Mouse (Mus musculus): ENCODE results near the gene 2210011C24Rik.

2210011C24Rik gene

DNA sequence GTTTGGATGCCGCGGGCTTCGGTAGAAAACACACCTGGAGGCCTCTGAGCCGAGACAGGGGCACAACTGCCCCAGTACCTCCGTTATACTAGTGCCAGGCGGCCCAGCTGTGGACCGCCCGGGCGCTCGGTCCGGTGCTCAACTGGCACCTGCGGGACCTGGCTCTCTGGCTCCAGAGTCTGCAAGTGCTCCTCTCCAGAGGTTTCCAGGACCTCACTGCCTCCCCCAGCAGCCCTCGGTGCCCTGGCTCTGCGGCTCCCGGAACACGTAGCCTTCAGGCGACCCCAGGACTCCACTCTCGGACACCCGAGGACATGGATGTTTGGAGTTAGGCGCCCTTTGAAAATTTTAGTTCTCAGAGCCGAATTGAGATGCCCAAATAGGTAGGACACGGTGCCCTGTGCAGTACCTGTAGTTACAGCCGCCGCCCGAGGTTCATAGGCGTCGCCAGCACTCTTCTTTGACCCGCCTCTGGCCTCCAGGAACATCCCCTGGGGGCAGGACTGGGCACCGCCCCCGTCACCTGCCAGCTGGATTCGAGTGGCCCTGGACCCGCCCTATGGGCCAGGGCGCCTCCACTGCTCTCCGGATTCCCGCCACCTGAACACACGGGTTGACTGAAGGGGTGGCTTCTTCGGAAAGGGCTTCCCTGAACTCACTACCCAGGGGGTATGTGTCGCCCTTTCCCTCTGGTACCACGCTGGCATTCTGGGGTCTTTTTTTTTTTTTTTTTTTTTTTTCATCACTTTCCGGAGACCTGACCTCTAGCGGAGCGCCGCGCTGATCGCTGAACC is at the start of gene 2210011C24Rik:
Gene 2210011C24Rik (minus strand): TSS at position 467 of the 794 bp plus-strand sequence.
- no peak for DNase-seq (ENCODE audit: low read depth, low spot score)

DNA sequence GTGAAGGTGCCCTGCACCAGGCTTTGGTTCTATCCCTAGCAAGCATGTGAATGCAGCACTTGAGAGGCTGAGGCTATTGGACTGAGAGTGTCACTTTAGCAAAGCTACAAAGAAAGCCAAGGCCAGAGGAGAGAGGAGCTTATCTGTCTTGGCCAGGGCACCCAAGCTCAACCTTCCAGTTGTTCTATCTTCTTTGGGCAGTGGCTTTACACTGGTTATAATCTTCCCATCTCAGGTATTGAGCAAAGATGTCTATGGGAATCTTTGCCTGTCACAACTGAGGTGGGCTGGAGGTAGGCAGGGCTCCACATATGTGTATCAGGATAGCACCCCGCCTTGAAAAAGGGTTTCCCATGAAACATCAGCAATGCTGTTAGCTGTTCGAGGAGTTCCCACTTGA is 48.3 kb upstream of the 2210011C24Rik start:
- DNase-seq (ENCODE audit: low read depth, low spot score) = no peak

DNA sequence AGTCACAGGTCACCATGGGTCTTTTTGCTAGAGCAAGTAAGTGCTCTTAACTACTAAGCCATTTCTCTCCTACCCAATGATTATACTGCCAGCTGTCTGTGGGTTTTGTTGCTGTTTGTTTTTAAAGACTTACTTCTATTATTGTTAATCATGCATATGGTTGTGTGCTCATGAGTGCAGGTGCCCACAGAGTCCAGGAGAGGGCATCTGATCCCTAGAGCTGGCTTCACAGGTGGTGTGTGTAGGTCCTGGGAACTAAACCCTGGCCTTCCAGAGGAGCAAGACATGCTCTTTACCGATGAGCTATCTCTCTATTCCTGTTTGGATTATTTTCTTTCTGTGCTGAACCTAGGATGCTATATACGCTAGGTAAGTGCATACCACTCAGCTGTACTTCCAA is 47.3 kb upstream of the 2210011C24Rik start:
- peak; percentile 26 for DNase-seq (ENCODE audit: low read depth, low spot score)

DNA sequence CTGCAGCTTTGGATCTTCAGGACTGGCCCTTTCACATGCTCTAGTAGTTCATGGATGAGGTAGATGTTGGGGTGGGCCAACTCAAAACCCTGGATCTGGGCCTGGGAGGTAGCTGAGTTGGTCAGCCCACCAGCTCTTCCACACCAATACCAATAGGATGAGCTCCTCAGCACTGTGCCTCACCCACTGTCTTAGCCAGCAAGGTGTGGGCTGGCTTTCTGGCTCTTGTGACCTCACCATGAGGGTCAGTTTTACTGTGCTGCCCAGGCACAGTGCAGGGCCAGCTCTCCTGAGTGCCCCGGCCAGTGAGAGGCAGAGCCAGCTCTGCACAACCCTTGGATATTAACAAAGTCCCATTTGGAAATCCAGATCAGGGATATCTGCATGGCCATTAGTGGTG is 45.9 kb upstream of the 2210011C24Rik start:
- no peak for DNase-seq (ENCODE audit: low read depth, low spot score)

DNA sequence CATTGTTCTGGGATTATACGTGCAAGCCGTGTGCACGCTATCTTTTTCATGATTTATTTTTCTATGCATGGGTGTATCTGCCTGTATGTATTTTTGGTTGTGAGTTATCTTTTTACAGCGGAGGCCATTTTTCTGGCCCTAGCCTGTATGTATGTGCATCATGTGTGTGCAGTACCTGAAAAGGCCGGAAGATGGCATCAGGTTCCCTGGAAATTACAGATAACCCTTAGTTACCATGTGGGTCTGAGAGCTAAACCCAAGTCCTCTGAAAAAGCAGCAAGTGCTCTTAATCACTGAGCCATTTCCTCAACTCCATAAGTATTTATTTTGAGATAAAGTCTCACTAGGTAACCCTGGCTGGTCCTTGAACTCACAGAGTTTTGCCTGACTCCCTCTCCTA is 41.3 kb upstream of the 2210011C24Rik start:
- no peak for DNase-seq (ENCODE audit: low read depth, low spot score)

DNA sequence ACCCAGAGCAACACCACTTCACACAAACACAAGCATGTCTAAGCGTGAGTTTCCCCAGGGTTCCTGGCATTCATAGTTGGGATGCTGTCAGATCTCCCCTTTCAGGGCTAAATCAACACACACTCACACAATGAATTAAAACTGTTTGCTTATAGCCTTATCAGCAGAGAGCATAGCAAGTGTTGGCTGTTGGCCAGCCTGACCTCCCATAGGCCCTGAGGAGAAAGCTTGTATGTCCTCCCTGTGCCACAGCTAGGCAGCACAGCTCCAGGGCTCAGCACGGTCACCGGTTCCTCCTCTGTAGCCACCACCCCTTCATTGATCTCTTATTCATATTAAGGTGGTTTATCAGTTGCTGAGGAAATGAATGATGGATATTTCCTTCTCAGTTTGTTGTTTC is 40.8 kb upstream of the 2210011C24Rik start:
- no peak for DNase-seq (ENCODE audit: low read depth, low spot score)

DNA sequence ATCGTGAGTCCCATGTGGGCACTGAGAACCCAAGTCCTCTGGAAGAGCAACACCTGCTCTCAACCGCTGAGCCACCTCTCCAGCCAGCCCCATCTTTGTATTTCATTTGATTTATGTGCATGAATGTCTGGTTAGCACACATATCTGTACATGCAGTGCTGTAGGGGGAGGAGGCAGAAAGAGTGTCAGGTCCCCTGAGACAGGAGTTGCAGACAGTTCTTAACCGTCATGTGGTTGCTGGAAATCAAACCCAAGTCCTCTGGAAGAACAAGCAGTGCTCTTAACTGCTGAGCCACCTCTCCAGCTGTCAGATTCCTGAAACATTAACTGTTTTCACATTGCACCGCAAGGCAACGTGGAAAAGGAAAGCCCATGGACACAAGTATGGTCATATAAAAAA is 36.2 kb upstream of the 2210011C24Rik start:
- DNase-seq (ENCODE audit: low read depth, low spot score) = no peak

DNA sequence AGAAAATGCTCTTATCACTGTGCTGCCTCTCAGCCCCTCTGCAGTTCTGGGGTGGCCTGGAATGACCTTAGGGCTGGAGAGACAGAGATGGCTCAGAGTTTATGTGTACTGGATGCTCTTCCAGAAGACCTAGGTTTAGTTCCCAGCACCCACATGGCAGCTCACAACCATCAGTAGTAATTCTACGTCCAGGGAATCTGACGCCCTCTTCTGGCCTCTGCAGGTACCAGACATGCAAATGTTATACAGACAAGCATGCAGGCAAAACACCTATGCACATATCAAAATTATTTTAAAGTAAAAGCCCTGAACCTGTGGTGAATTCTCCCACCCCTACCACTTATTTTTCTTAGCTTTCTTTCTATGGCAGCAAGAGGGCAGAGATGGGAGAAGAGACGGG is 34.5 kb upstream of the 2210011C24Rik start:
- DNase-seq (ENCODE audit: low read depth, low spot score) = no peak

DNA sequence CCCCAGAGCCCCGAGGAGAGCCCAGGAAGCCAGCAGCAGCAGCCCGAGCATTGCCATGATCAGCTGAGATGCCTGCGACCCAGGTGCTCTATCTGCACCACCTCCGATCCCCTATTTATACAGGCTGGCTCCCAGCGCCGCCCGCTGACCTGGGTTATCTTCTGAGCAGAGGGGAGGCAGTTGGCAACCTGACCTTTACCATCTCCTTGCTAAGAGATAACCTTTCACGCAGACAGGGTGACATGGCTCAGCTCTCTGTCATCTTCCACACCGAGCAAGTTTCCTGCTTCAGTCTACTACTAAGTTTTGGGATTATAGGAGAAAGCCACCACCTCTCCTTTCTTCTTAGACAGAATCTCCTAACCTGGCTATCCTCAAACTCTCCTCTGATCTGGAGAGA is 32.9 kb upstream of the 2210011C24Rik start, which contains the start of gene Rln3:
Gene Rln3 (minus strand): TSS at position 101 of the 400 bp plus-strand sequence.
- DNase-seq (ENCODE audit: low read depth, low spot score) = no peak

DNA sequence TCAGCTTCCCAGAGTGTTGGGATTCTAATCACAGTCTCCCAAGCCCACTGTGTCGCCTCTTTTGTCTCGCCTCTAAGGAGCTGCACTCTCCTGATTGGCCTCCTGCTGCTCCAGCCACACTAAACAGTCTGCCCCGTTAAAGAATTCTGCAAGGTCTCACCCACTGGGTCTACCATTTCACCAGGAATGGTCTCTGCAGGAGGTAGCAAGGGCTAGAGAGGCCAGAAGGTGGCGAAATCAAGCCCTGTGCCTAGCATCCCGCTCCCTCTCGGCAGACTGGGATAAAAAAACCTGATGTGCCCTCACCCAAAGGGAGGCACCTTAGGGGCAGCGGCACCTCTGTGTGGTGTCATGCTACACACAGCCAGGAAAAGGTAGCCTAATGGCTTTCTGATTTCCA is 32.1 kb upstream of the 2210011C24Rik start:
- no peak for DNase-seq (ENCODE audit: low read depth, low spot score)

DNA sequence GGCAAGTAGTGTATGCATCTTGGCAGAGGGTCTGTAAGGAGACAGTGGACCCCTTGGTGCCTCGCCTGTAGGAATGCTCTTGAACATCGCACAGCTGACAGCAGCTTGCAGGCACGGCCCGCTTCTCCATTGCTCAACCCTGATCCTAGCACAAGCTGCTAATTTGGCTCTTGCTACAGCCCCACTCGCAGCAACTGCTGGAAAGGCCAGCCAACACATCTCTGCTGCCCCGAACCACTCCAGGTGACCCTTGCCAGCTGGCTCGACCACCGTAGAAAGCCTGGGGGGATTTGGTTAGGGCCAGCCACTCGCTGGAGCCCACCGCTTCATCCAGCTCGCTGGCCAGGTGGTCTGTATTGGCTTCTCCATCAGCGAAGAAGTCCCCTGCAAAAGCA is 31.0 kb upstream of the 2210011C24Rik start:
- DNase-seq (ENCODE audit: low read depth, low spot score) = no peak

DNA sequence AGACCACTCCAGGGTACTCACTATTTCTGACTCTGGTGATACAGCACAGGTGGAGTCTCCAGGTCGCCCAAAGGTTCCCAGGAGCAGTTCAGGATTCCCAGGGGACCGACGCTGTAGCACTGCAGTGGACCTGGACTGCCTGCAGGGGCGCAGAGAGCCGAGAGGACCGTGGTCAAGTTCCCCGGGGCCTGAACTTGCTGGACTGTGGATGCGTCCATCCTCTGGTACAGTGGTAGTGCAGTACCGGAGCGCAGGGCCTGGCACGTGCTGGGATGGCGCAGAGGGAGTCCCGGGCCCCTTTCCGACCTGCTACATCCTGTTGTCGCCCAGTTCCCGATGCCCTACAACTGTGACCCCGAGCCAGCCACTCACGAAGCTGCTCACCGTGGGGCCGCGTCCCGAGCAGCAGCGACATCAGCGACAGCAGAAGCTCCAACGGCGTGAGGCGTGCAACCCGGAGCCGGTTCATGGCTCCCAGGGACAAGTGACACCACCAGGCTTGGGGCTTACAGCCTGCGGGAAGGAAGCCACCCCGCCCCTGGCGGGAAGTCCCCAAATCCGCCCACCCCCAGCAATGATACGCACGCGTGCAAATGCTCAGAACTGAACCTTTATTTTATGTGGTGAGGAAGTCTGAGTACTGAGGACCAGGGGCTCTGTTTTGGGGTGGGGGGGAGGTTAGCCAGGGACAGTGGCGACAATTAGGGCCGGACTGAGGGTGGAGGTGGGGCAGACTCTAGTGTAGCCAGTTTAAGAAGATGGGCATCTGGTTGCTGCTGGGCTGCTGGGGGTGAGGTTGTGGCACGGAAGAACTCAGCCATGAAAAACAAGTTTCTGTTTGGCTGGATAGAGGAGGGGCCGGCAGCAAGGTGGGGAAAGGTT is 30.3 kb upstream of the 2210011C24Rik start, which contains the start of gene Il27ra:
Gene Il27ra (minus strand): TSS at position 524 of the 882 bp plus-strand sequence.
- no peak for DNase-seq (ENCODE audit: low read depth, low spot score)

DNA sequence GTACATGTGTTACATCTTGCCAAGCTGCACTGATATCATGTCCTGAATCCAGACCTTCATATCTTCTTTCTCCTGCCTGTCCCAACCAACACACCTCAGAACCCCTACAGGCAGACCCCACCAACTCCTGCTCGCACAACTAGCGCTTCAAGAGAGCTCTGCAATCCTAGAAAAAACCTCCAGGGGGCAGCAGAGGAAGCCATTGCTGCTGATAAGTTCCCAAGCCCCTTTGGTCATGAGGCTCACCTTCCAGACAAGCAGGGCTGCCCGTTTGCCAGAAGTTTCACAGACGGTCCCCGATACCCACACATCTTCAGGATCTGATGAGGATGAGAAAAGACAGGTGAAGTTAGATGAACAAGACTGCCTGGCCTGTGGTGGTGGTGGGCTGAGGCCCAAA is 27.1 kb upstream of the 2210011C24Rik start:
- DNase-seq (ENCODE audit: low read depth, low spot score) = peak; percentile 77

DNA sequence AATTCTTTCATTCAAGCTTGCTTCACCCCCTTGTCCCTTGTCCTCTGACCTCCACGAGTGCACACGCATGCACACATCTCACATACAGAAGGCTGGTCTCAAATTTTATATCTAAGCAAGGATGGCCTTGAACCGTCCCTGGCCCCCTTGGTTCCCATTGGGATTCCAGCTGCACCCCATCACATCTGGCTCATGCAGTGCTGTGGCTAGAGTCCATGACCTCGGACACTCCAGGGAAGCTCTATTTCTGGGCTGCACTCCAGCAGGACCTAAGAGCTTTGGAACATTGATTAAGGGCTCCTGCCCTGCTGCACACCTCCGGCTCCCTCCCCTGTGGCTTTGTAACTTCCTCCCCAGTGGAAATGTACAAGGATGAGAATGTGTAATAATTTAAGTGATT is 26.0 kb upstream of the 2210011C24Rik start:
- DNase-seq (ENCODE audit: low read depth, low spot score) = no peak

DNA sequence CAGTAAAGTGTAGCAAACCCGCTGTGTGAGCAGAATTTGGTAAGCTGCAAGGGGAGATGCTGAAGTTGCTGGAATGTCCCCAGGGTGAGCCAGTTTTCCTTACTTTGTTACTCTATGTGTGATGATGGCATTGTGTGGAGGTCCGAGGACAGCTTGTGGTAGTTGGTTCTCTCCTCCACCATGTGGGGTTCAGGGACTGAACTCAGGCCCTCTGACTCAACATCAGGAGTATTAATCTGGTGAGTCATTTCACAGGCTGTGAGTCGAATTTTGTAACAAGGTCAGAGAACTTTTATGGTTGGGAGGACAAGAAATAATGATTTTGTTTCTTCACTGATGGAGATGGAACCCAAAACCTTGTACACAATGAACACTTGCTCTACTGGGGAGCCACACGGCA is 20.8 kb upstream of the 2210011C24Rik start:
- no peak for DNase-seq (ENCODE audit: low read depth, low spot score)

DNA sequence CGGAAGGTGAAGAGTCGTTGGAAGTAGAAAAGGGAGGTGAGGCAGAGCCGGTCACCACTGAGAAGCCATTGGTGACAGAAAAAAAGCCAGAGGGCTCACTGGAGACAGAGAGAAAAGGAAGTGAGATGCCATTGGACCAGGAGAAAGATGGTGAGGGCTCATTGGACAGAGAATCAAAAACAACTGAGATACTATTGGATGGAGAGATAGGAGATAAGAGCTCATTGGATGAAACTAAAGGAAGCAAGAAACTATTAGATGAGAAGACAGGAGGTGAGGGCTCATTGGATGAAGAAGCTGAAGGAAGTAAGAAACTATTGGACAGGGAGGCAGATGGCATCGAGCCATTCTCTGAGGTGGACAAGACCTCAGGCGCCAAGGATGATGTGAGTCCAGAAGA is 17.3 kb upstream of the 2210011C24Rik start:
- peak; percentile 23 for DNase-seq (ENCODE audit: low read depth, low spot score)

DNA sequence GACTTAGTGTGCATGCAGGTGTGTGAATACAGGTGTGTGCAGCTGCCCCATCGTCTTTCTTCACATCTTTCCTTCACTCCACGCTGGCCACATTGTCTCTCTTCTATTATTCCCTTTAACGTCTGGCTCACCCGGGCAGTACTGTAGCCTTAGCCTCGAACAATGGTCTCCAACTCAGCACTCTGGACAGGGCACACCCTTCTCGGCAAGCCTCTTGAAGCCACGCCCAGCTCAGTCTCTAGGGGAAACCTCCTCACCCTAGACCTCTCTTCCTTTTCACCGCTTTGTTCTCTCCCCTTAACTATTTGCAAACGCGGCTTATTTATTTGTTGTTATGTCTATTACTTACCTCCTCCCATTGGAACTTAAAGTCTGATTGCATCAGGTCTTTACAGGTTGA is 15.5 kb upstream of the 2210011C24Rik start:
- DNase-seq (ENCODE audit: low read depth, low spot score) = peak; percentile 44

DNA sequence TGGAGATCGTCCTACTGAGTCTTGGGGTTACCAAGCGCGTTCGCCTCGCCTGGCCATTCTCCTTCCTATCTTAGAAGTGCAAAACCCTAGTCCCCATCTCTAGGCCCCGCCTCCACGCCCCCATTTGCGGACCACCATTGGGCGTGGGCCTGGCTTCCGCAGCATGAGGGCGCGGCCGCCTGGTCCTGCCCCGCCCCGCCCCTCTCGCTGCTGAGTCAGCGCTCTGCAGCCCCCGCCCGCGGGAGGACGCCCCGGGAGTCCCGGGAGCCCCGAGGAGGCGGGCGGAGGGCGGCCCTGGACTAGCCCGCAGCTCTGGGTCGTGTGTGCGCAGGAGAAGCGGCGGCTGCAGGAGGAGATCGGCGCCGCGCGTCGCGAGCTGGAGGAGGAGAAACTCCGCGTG is 13.9 kb upstream of the 2210011C24Rik start:
- DNase-seq (ENCODE audit: low read depth, low spot score) = no peak

DNA sequence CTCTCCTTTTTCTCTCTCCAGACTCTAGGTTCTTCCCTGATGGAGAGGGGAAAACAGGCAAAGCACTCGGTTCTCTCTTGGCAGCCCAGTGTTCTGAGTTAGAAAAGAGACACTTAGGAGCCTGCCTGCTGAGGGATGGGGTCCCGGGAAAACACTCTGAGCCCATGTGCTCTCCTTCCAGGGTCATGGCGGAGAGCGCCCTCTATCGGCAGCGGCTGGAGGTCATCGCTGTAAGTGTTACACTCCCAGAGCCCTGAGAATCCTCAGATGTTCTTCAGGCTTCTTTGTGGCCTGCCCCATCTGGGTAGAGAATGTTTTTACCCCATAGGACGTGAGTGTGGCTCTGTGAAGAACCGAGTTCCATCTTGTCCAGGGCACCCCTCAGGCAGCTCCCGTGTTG is 12.2 kb upstream of the 2210011C24Rik start:
- peak; percentile 59 for DNase-seq (ENCODE audit: low read depth, low spot score)

DNA sequence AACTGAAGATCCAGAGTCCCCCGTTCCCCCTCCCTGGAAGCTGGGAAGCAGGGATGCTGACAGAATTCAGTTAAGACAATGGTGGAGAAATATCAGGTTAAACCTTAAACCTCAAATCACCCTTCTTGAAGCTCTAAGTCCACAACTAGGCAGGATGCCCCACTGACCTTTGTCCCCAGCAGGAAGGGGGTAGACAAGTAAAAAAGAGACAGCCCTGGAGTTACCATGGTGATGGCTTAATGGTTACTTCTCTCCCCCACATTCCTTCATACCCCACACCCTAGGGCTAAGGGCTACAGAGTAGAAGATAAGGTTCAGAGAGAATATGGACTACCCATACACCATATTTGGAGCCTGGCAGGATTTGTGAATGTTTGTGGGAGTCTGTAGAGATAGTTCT is 11.7 kb upstream of the 2210011C24Rik start:
- DNase-seq (ENCODE audit: low read depth, low spot score) = no peak

DNA sequence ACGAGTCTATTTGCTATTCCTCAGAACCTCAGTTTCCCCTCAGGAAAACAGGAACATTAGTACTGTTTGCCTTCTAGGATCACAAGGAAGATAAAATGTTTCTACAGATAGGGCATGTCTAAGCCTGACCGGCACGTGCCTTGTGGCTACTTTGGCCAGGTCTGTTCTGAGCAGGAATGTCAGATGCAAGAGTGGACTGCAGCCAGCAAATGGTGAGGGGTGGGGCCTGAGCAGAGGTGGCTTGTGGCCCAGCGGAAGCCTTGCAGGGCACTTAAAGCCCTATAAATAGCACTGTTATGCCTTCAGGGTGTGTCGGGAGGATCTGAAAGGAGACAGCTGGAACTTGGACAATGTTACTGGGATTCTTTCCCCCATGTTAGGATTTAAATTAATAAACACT is 11.1 kb upstream of the 2210011C24Rik start:
- no peak for DNase-seq (ENCODE audit: low read depth, low spot score)

DNA sequence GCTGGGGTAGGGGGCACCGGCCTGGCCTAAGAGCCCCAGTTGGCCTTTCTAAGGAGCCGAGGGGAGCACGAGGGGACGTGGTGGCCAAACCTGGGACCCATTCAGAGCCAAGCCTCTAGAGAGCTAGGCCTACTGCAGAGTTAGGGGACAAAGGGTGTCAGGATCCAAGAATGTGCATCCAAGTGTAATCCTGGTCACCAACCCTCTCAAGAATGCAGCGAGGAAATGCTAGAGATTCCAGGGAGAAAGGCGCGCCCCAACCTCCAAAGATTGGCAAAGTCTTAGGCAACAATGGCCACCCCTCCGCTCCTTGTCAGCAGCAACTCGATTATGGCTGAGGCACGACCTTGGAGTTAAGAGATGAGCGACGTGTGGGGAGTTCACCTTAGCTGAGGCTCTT is 9.6 kb upstream of the 2210011C24Rik start:
- DNase-seq (ENCODE audit: low read depth, low spot score) = no peak

DNA sequence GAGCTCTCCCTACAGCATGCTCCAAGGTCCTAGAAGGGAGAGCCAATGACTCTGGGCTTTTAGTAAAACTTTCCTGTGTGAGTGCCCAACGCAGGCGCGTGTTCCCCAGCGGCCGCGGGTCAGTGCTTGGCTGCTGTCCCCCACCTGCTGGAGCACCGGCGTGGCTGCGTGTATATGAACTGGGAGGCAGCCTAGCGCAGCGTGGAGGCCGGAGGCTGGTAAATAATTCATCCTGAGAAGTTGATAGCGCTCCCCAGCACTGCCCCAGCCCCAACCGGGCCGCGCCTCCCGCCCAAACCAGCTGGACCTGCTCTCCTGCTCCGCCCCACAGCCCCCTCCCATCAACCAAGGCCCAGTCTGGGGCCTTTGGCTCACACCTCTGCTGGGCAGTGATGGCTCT is 9.1 kb upstream of the 2210011C24Rik start, which contains the start of gene Palm3:
Gene Palm3 (plus strand): TSS at position 376 of the 400 bp plus-strand sequence.
- no peak for DNase-seq (ENCODE audit: low read depth, low spot score)
